Mouse (Mus musculus): ENCODE measurements around the gene Zfp644.

GRCm38 (mm10) chr5:106641876-106642275 lies 55.2 kb downstream of the Zfp644 start:
- TF ChIP-seq CTCF (IDR thresholded peaks at IDR 0.05; ENCODE audit: low read depth) (no peak), EP300 (IDR thresholded peaks at IDR 0.05; ENCODE audit: low read depth) (no peak)

Data from heart, postnatal 0 days (tissue).